Mouse (Mus musculus) brown adipose tissue, adult 24 weeks (tissue): ENCODE data around the gene Srpk2. TPM values are rescaled to one million over a fixed set of nuclear protein-coding genes. Genes with fewer than 3 reads are reported as not detected.
"Not testable (repeated sequence)": the region's sequence is repeated elsewhere in the genome, so short reads cannot be mapped to it uniquely, and the experiment has no call there.

Experiments
- H3K27ac ChIP-seq: fragments of 200-500 bp; replicated peaks from 2 replicates; pipeline ENCODE4 v1.5.1; 2012; ENCODE audit warnings: low read depth, mild to moderate bottlenecking, low read length
- H3K4me1 ChIP-seq: fragments of 200-500 bp; 2 replicates; pipeline ENCODE4 v1.6.1; 2012; ENCODE audit warnings: low read length, mixed read lengths; ENCODE audit not compliant: control insufficient read depth, insufficient read depth, insufficient read length
- H3K4me3 ChIP-seq: fragments of 200-500 bp; 2 replicates; pipeline ENCODE4 v1.5.1; 2012; ENCODE audit warnings: low read depth, mild to moderate bottlenecking, low read length, moderate library complexity; ENCODE audit not compliant: insufficient read depth
- polyA plus RNA-seq: library from polyadenylated mRNA; stranded (reverse); fragments of >200 nt; gene quantifications from 2 replicates; pipeline ENCODE4 v1.2.4, GENCODE M21; 2012; ENCODE audit not compliant: missing spikeins, insufficient read depth, insufficient read length

Srpk2 gene
- polyA plus RNA-seq, 1 experiment = 17.0 TPM

GRCm38 (mm10) chr5:23576336-23577094, 107.9 kb downstream of the Srpk2 start:
- Histone ChIP-seq H3K4me1 (no peaks in the 10 kb centered on the region), H3K4me3 (no peak overlapping the region), H3K27ac (no peak overlapping the region)

GRCm38 (mm10) chr5:23573942-23574341, 110.5 kb downstream of the Srpk2 start:
- H3K4me1 ChIP-seq = no peaks in the 10 kb centered on the region
- H3K4me3 ChIP-seq = no peak overlapping the region
- no peak overlapping the region for H3K27ac ChIP-seq

GRCm38 (mm10) chr5:23568188-23568587, 116.2 kb downstream of the Srpk2 start:
- Histone ChIP-seq H3K4me1 (no peaks in the 10 kb centered on the region), H3K27ac (no peak overlapping the region), H3K4me3 (no peak overlapping the region)

- Histone ChIP-seq H3K4me3 (no peak overlapping the region), H3K27ac (no peak overlapping the region)
Observed at GRCm38 (mm10) chr5:23566382-23566781, 118.0 kb downstream of the Srpk2 start.

GRCm38 (mm10) chr5:23562278-23563060, 121.9 kb downstream of the Srpk2 start:
- H3K4me1 ChIP-seq = no peaks in the 10 kb centered on the region
- no peak overlapping the region for H3K27ac ChIP-seq
- H3K4me3 ChIP-seq = no peak overlapping the region

More at GRCm38 (mm10) chr5:23566382-23566781, 118.0 kb downstream of the Srpk2 start:
- no peaks in the 10 kb centered on the region for H3K4me1 ChIP-seq

GRCm38 (mm10) chr5:23561227-23561626, 123.2 kb downstream of the Srpk2 start:
- Histone ChIP-seq H3K27ac (no peak overlapping the region), H3K4me3 (no peak overlapping the region), H3K4me1 (no peaks in the 10 kb centered on the region)

GRCm38 (mm10) chr5:23560171-23560570, 124.2 kb downstream of the Srpk2 start:
- no peak overlapping the region for H3K4me3 ChIP-seq
- H3K4me1 ChIP-seq = no peaks in the 10 kb centered on the region
- H3K27ac ChIP-seq = no peak overlapping the region

- H3K4me3 ChIP-seq = no peak overlapping the region
- H3K4me1 ChIP-seq = no peaks in the 10 kb centered on the region
- no peak overlapping the region for H3K27ac ChIP-seq
Observed at GRCm38 (mm10) chr5:23556007-23556770, 128.2 kb downstream of the Srpk2 start.

GRCm38 (mm10) chr5:23553338-23553737, 131.1 kb downstream of the Srpk2 start:
- not testable (repeated sequence) for H3K4me3 ChIP-seq, H3K4me1 ChIP-seq, H3K27ac ChIP-seq

GRCm38 (mm10) chr5:23551687-23552086, 132.7 kb downstream of the Srpk2 start:
- Histone ChIP-seq H3K4me3 (no peak overlapping the region), H3K27ac (no peak overlapping the region), H3K4me1 (no peaks in the 10 kb centered on the region)

GRCm38 (mm10) chr5:23535692-23536091, 148.7 kb downstream of the Srpk2 start:
- Histone ChIP-seq H3K27ac (no peak overlapping the region), H3K4me3 (no peak overlapping the region), H3K4me1 (no peaks in the 10 kb centered on the region)

GRCm38 (mm10) chr5:23531541-23532096, 152.8 kb downstream of the Srpk2 start:
- Histone ChIP-seq H3K4me3 (no peak overlapping the region), H3K4me1 (0 out of 2 replicates have a peak, but pooled peaks cover 2% of the 10 kb centered on the region), H3K27ac (no peak overlapping the region)

- H3K4me3 ChIP-seq = no peak overlapping the region
- H3K4me1 ChIP-seq = 0 out of 2 replicates have a peak, but pooled peaks cover 2% of the 10 kb centered on the region
- no peak overlapping the region for H3K27ac ChIP-seq
Observed at GRCm38 (mm10) chr5:23531100-23531499, 153.3 kb downstream of the Srpk2 start.

GRCm38 (mm10) chr5:23524621-23525020, 159.8 kb downstream of the Srpk2 start:
- Histone ChIP-seq H3K4me3 (no peak overlapping the region), H3K27ac (no peak overlapping the region), H3K4me1 (0 out of 2 replicates have a peak, but pooled peaks cover 4% of the 10 kb centered on the region)

GRCm38 (mm10) chr5:23523936-23524335, 160.5 kb downstream of the Srpk2 start:
- H3K4me1 ChIP-seq = 0 out of 2 replicates have a peak, but pooled peaks cover 4% of the 10 kb centered on the region
- H3K27ac ChIP-seq = no peak overlapping the region

More at GRCm38 (mm10) chr5:23523936-23524335, 160.5 kb downstream of the Srpk2 start:
- H3K4me3 ChIP-seq = no peak overlapping the region
